Mouse (Mus musculus): ENCODE measurements around the gene Tagln3.

DNA sequence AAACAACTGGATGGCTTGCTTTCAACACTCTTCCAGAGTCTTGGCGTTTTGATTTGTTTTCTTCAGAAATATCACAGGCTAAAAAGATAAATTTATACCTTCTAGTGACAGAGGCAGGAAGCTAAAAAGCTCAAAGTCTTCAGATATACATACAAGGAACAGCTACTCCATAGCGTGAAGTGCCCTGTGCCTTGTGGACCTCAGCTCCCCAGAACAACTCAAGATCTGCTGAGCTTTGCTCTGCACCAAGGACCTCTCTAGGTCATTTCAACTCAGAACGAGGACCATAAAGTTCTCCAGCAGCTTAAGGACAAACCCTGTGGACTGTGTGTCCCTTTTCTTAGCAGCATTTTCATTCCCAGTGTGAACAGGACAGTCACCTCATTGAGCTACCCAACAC, 40.7 kb upstream of the Tagln3 start:
- TF ChIP-seq EP300 (IDR thresholded peaks at IDR 0.05; ENCODE audit: low read depth) (no peak), CTCF (IDR thresholded peaks at IDR 0.05; ENCODE audit: low read depth) (no peak)
